Mouse (Mus musculus): Measurements from ENCODE around the gene Gadd45a. TPM values are rescaled to one million over a fixed set of nuclear protein-coding genes. Genes with fewer than 3 reads are reported as not detected.
A peak's percentile ranks its signal among the peaks of the same experiment; 100 is the strongest.

Gene Gadd45a
- polyA plus RNA-seq, 1 experiment from 2014 or later = 17.6 TPM

- Histone ChIP-seq H3K27ac (replicated peaks; ENCODE audit: low read depth, low read length) (no peak overlapping the region), H3K27me3 (ENCODE audit: control insufficient read depth, insufficient read depth, low read length) (no peaks in the 10 kb centered on the region), H3K4me1 (ENCODE audit: control insufficient read depth, insufficient read depth, low read length) (no peaks in the 10 kb centered on the region), H3K9me3 (ENCODE audit: control insufficient read depth, low read length) (no peaks in the 10 kb centered on the region), H3K36me3 (ENCODE audit: control insufficient read depth, insufficient read depth, low read length) (no peaks in the 10 kb centered on the region), H3K9ac (ENCODE audit: low read length) (no peak overlapping the region), H3K4me3 (ENCODE audit: low read depth, low read length) (no peak overlapping the region), H3K4me2 (ENCODE audit: low read depth, severe bottlenecking) (no peak overlapping the region)
- DNase-seq (ENCODE audit: low spot score) = no peak
- ATAC-seq (ENCODE audit: insufficient number of reproducible peaks, low FRiP score, low TSS enrichment, low read depth) = no peak
- WGBS = 76% methylated on average over 3 of the region's 3 CpGs
Measured at GRCm38 (mm10) chr6:67056889-67057564, 19.8 kb upstream of the Gadd45a start.

GRCm38 (mm10) chr6:67056108-67056888 lies 19.0 kb upstream of the Gadd45a start:
- H3K4me2 ChIP-seq (ENCODE audit: low read depth, severe bottlenecking) = no peak overlapping the region
- no peaks in the 10 kb centered on the region for H3K4me1 ChIP-seq (ENCODE audit: control insufficient read depth, insufficient read depth, low read length)
- no peak for ATAC-seq (ENCODE audit: insufficient number of reproducible peaks, low FRiP score, low TSS enrichment, low read depth)
- H3K36me3 ChIP-seq (ENCODE audit: control insufficient read depth, insufficient read depth, low read length) = no peaks in the 10 kb centered on the region
- H3K27ac ChIP-seq (replicated peaks; ENCODE audit: low read depth, low read length) = no peak overlapping the region
- H3K4me3 ChIP-seq (ENCODE audit: low read depth, low read length) = no peak overlapping the region
- H3K27me3 ChIP-seq (ENCODE audit: control insufficient read depth, insufficient read depth, low read length) = no peaks in the 10 kb centered on the region
- WGBS = 85% methylated on average over 15 of the region's 15 CpGs
- no peak overlapping the region for H3K9ac ChIP-seq (ENCODE audit: low read length)
- H3K9me3 ChIP-seq (ENCODE audit: control insufficient read depth, low read length) = no peaks in the 10 kb centered on the region
- DNase-seq (ENCODE audit: low spot score) = no peak

GRCm38 (mm10) chr6:67050063-67050462 lies 12.8 kb upstream of the Gadd45a start:
- H3K9ac ChIP-seq (ENCODE audit: low read length) = no peak overlapping the region
- H3K27ac ChIP-seq (replicated peaks; ENCODE audit: low read depth, low read length) = no peak overlapping the region
- no peak for DNase-seq (ENCODE audit: low spot score)
- peaks cover 4% of the 10 kb centered on the region for H3K4me1 ChIP-seq (ENCODE audit: control insufficient read depth, insufficient read depth, low read length)
- H3K4me3 ChIP-seq (ENCODE audit: low read depth, low read length) = no peak overlapping the region
- no peaks in the 10 kb centered on the region for H3K27me3 ChIP-seq (ENCODE audit: control insufficient read depth, insufficient read depth, low read length)
- no peaks in the 10 kb centered on the region for H3K9me3 ChIP-seq (ENCODE audit: control insufficient read depth, low read length)
- WGBS = 76% methylated on average over 1 of the region's 1 CpGs
- no peaks in the 10 kb centered on the region for H3K36me3 ChIP-seq (ENCODE audit: control insufficient read depth, insufficient read depth, low read length)
- ATAC-seq (ENCODE audit: insufficient number of reproducible peaks, low FRiP score, low TSS enrichment, low read depth) = no peak
- no peak overlapping the region for H3K4me2 ChIP-seq (ENCODE audit: low read depth, severe bottlenecking)

- WGBS = 42% methylated on average over 2 of the region's 2 CpGs
- H3K4me3 ChIP-seq (ENCODE audit: low read depth, low read length) = no peak overlapping the region
- no peak overlapping the region for H3K27ac ChIP-seq (replicated peaks; ENCODE audit: low read depth, low read length)
- H3K27me3 ChIP-seq (ENCODE audit: control insufficient read depth, insufficient read depth, low read length) = no peaks in the 10 kb centered on the region
- H3K4me2 ChIP-seq (ENCODE audit: low read depth, severe bottlenecking) = no peak overlapping the region
- H3K36me3 ChIP-seq (ENCODE audit: control insufficient read depth, insufficient read depth, low read length) = no peaks in the 10 kb centered on the region
- H3K4me1 ChIP-seq (ENCODE audit: control insufficient read depth, insufficient read depth, low read length) = peaks cover 4% of the 10 kb centered on the region
- no peaks in the 10 kb centered on the region for H3K9me3 ChIP-seq (ENCODE audit: control insufficient read depth, low read length)
- DNase-seq (ENCODE audit: low spot score) (no peak), ATAC-seq (ENCODE audit: insufficient number of reproducible peaks, low FRiP score, low TSS enrichment, low read depth) (no peak)
- H3K9ac ChIP-seq (ENCODE audit: low read length) = no peak overlapping the region
Measured at GRCm38 (mm10) chr6:67049695-67050038, 12.4 kb upstream of the Gadd45a start.

GRCm38 (mm10) chr6:67048880-67049694 lies 11.8 kb upstream of the Gadd45a start:
- 27% methylated on average over 7 of the region's 7 CpGs for WGBS

GRCm38 (mm10) chr6:67048052-67048691 lies 10.9 kb upstream of the Gadd45a start:
- ATAC-seq (ENCODE audit: insufficient number of reproducible peaks, low FRiP score, low TSS enrichment, low read depth) = peak; percentile 70; the same call in 1 of the 2 replicates
- peaks cover 4% of the 10 kb centered on the region for H3K4me1 ChIP-seq (ENCODE audit: control insufficient read depth, insufficient read depth, low read length)

More at GRCm38 (mm10) chr6:67048880-67049694, 11.8 kb upstream of the Gadd45a start:
- no peak overlapping the region for H3K4me2 ChIP-seq (ENCODE audit: low read depth, severe bottlenecking)
- H3K27me3 ChIP-seq (ENCODE audit: control insufficient read depth, insufficient read depth, low read length) = no peaks in the 10 kb centered on the region
- DNase-seq (ENCODE audit: low spot score) (no peak), ATAC-seq (ENCODE audit: insufficient number of reproducible peaks, low FRiP score, low TSS enrichment, low read depth) (0 out of 2 replicates have a peak, but pooled peaks have one; percentile 39)
- H3K4me1 ChIP-seq (ENCODE audit: control insufficient read depth, insufficient read depth, low read length) = peaks cover 4% of the 10 kb centered on the region
- no peaks in the 10 kb centered on the region for H3K36me3 ChIP-seq (ENCODE audit: control insufficient read depth, insufficient read depth, low read length)
- H3K4me3 ChIP-seq (ENCODE audit: low read depth, low read length) = no peak overlapping the region
- H3K27ac ChIP-seq (replicated peaks; ENCODE audit: low read depth, low read length) = no peak overlapping the region
- H3K9me3 ChIP-seq (ENCODE audit: control insufficient read depth, low read length) = no peaks in the 10 kb centered on the region
- no peak overlapping the region for H3K9ac ChIP-seq (ENCODE audit: low read length)

GRCm38 (mm10) chr6:67046937-67047336 lies 9.7 kb upstream of the Gadd45a start:
- no peak overlapping the region for H3K27ac ChIP-seq (replicated peaks; ENCODE audit: low read depth, low read length)
- H3K27me3 ChIP-seq (ENCODE audit: control insufficient read depth, insufficient read depth, low read length) = no peaks in the 10 kb centered on the region
- H3K4me1 ChIP-seq (ENCODE audit: control insufficient read depth, insufficient read depth, low read length) = peaks cover 4% of the 10 kb centered on the region
- no peak overlapping the region for H3K4me3 ChIP-seq (ENCODE audit: low read depth, low read length)
- ATAC-seq (ENCODE audit: insufficient number of reproducible peaks, low FRiP score, low TSS enrichment, low read depth) (no peak), DNase-seq (ENCODE audit: low spot score) (no peak)
- no peaks in the 10 kb centered on the region for H3K36me3 ChIP-seq (ENCODE audit: control insufficient read depth, insufficient read depth, low read length)
- no peak overlapping the region for H3K4me2 ChIP-seq (ENCODE audit: low read depth, severe bottlenecking)
- WGBS = 75% methylated on average over 3 of the region's 3 CpGs
- H3K9me3 ChIP-seq (ENCODE audit: control insufficient read depth, low read length) = no peaks in the 10 kb centered on the region
- H3K9ac ChIP-seq (ENCODE audit: low read length) = no peak overlapping the region

More at GRCm38 (mm10) chr6:67048052-67048691, 10.9 kb upstream of the Gadd45a start:
- no peak overlapping the region for H3K4me2 ChIP-seq (ENCODE audit: low read depth, severe bottlenecking)
- H3K27ac ChIP-seq (replicated peaks; ENCODE audit: low read depth, low read length) = no peak overlapping the region
- H3K9me3 ChIP-seq (ENCODE audit: control insufficient read depth, low read length) = no peaks in the 10 kb centered on the region
- H3K36me3 ChIP-seq (ENCODE audit: control insufficient read depth, insufficient read depth, low read length) = no peaks in the 10 kb centered on the region
- H3K27me3 ChIP-seq (ENCODE audit: control insufficient read depth, insufficient read depth, low read length) = no peaks in the 10 kb centered on the region
- WGBS = 36% methylated on average over 3 of the region's 3 CpGs
- no peak overlapping the region for H3K9ac ChIP-seq (ENCODE audit: low read length)
- DNase-seq (ENCODE audit: low spot score) = peak; percentile 55
- H3K4me3 ChIP-seq (ENCODE audit: low read depth, low read length) = no peak overlapping the region

- H3K4me3 ChIP-seq (ENCODE audit: low read depth, low read length) = no peak overlapping the region
- H3K4me2 ChIP-seq (ENCODE audit: low read depth, severe bottlenecking) = no peak overlapping the region
- no peaks in the 10 kb centered on the region for H3K27me3 ChIP-seq (ENCODE audit: control insufficient read depth, insufficient read depth, low read length)
- ATAC-seq (ENCODE audit: insufficient number of reproducible peaks, low FRiP score, low TSS enrichment, low read depth) (no peak), DNase-seq (ENCODE audit: low spot score) (no peak)
- no peak overlapping the region for H3K9ac ChIP-seq (ENCODE audit: low read length)
- no peak overlapping the region for H3K27ac ChIP-seq (replicated peaks; ENCODE audit: low read depth, low read length)
- H3K9me3 ChIP-seq (ENCODE audit: control insufficient read depth, low read length) = no peaks in the 10 kb centered on the region
- H3K36me3 ChIP-seq (ENCODE audit: control insufficient read depth, insufficient read depth, low read length) = no peaks in the 10 kb centered on the region
- WGBS = 86% methylated on average over 3 of the region's 3 CpGs
- H3K4me1 ChIP-seq (ENCODE audit: control insufficient read depth, insufficient read depth, low read length) = peaks cover 4% of the 10 kb centered on the region
Measured at GRCm38 (mm10) chr6:67045424-67045823, 8.2 kb upstream of the Gadd45a start.

All from limb, embryonic 11.5 days (tissue).